Mouse (Mus musculus): Measurements from ENCODE around the gene Treh. TPM values are rescaled to one million over a fixed set of nuclear protein-coding genes. Genes with fewer than 3 reads are reported as not detected.
A peak's percentile ranks its signal among the peaks of the same experiment; 100 is the strongest.

Treh gene
- polyA plus RNA-seq, 1 experiment: not detected

- TF ChIP-seq CTCF (IDR thresholded peaks at IDR 0.05; ENCODE audit: extremely low read depth, insufficient read depth, insufficient read length, insufficient replicate concordance): no peak
- no peaks in the 10 kb centered on the region for H3K27me3 ChIP-seq (ENCODE audit: control insufficient read depth, insufficient read depth, low read length)
- H3K4me1 ChIP-seq (ENCODE audit: control insufficient read depth, insufficient read depth, insufficient read length): peaks cover 10% of the 10 kb centered on the region
- no peaks in the 10 kb centered on the region for H3K36me3 ChIP-seq (ENCODE audit: control insufficient read depth, insufficient read depth, low read length)
- DNase-seq (ENCODE audit: low read depth in 1 of 2, low spot score in 2 of 2): no peak
- H3K4me3 ChIP-seq (ENCODE audit: extremely low read depth, insufficient read depth, insufficient read length): no peak overlapping the region
- no peak overlapping the region for H3K27ac ChIP-seq (ENCODE audit: insufficient read depth, low read length)
- WGBS: 65% methylated on average over 11 of the region's 11 CpGs
These were observed 50.5 kb downstream of the Treh start for GRCm38 (mm10) chr9:44723521-44724041.

GRCm38 (mm10) chr9:44724223-44724622 is 51.2 kb downstream of the Treh start:
- TF ChIP-seq CTCF (IDR thresholded peaks at IDR 0.05; ENCODE audit: extremely low read depth, insufficient read depth, insufficient read length, insufficient replicate concordance): no peak
- no peak for TF ChIP-seq POLR2A (IDR thresholded peaks at IDR 0.05; ENCODE audit: low read depth, low read length)
- no peaks in the 10 kb centered on the region for H3K27me3 ChIP-seq (ENCODE audit: control insufficient read depth, insufficient read depth, low read length)
- H3K4me1 ChIP-seq (ENCODE audit: control insufficient read depth, insufficient read depth, insufficient read length): peaks cover 10% of the 10 kb centered on the region
- 87% methylated on average over 6 of the region's 6 CpGs for WGBS
- DNase-seq (ENCODE audit: low read depth in 1 of 2, low spot score in 2 of 2): no peak
- no peak overlapping the region for H3K4me3 ChIP-seq (ENCODE audit: extremely low read depth, insufficient read depth, insufficient read length)
- H3K27ac ChIP-seq (ENCODE audit: insufficient read depth, low read length): no peak overlapping the region
- no peaks in the 10 kb centered on the region for H3K36me3 ChIP-seq (ENCODE audit: control insufficient read depth, insufficient read depth, low read length)

GRCm38 (mm10) chr9:44724665-44725064 is 51.6 kb downstream of the Treh start:
- Histone ChIP-seq H3K36me3 (ENCODE audit: control insufficient read depth, insufficient read depth, low read length) (no peaks in the 10 kb centered on the region), H3K4me3 (ENCODE audit: extremely low read depth, insufficient read depth, insufficient read length) (no peak overlapping the region), H3K27ac (ENCODE audit: insufficient read depth, low read length) (no peak overlapping the region), H3K4me1 (ENCODE audit: control insufficient read depth, insufficient read depth, insufficient read length) (peaks cover 10% of the 10 kb centered on the region), H3K27me3 (ENCODE audit: control insufficient read depth, insufficient read depth, low read length) (no peaks in the 10 kb centered on the region)
- DNase-seq (ENCODE audit: low read depth in 1 of 2, low spot score in 2 of 2): no peak
- no peak for TF ChIP-seq POLR2A (IDR thresholded peaks at IDR 0.05; ENCODE audit: low read depth, low read length)
- TF ChIP-seq CTCF (IDR thresholded peaks at IDR 0.05; ENCODE audit: extremely low read depth, insufficient read depth, insufficient read length, insufficient replicate concordance): no peak
- 81% methylated on average over 2 of the region's 2 CpGs for WGBS

GRCm38 (mm10) chr9:44726431-44727146 is 53.6 kb downstream of the Treh start:
- TF ChIP-seq POLR2A (IDR thresholded peaks at IDR 0.05; ENCODE audit: low read depth, low read length) (no peak), CTCF (IDR thresholded peaks at IDR 0.05; ENCODE audit: extremely low read depth, insufficient read depth, insufficient read length, insufficient replicate concordance) (no peak)
- Histone ChIP-seq H3K4me3 (ENCODE audit: extremely low read depth, insufficient read depth, insufficient read length) (no peak overlapping the region), H3K27ac (ENCODE audit: insufficient read depth, low read length) (no peak overlapping the region), H3K27me3 (ENCODE audit: control insufficient read depth, insufficient read depth, low read length) (no peaks in the 10 kb centered on the region), H3K4me1 (ENCODE audit: control insufficient read depth, insufficient read depth, insufficient read length) (peaks cover 2% of the 10 kb centered on the region; the same call in 1 of the 2 replicates), H3K36me3 (ENCODE audit: control insufficient read depth, insufficient read depth, low read length) (no peaks in the 10 kb centered on the region)
- WGBS: 86% methylated on average over 10 of the region's 10 CpGs
- no peak for DNase-seq (ENCODE audit: low read depth in 1 of 2, low spot score in 2 of 2)

GRCm38 (mm10) chr9:44727441-44727840 is 54.4 kb downstream of the Treh start:
- 72% methylated on average over 5 of the region's 5 CpGs for WGBS
- no peaks in the 10 kb centered on the region for H3K27me3 ChIP-seq (ENCODE audit: control insufficient read depth, insufficient read depth, low read length)

GRCm38 (mm10) chr9:44732130-44732549 is 59.1 kb downstream of the Treh start:
- TF ChIP-seq CTCF (IDR thresholded peaks at IDR 0.05; ENCODE audit: extremely low read depth, insufficient read depth, insufficient read length, insufficient replicate concordance) (no peak), POLR2A (IDR thresholded peaks at IDR 0.05; ENCODE audit: low read depth, low read length) (no peak)
- DNase-seq (ENCODE audit: low read depth in 1 of 2, low spot score in 2 of 2): no peak
- no peak overlapping the region for H3K27ac ChIP-seq (ENCODE audit: insufficient read depth, low read length)
- H3K27me3 ChIP-seq (ENCODE audit: control insufficient read depth, insufficient read depth, low read length): peaks cover 14% of the 10 kb centered on the region
- H3K4me3 ChIP-seq (ENCODE audit: extremely low read depth, insufficient read depth, insufficient read length): no peak overlapping the region
- H3K4me1 ChIP-seq (ENCODE audit: control insufficient read depth, insufficient read depth, insufficient read length): peaks cover 7% of the 10 kb centered on the region
- WGBS: 72% methylated on average over 5 of the region's 5 CpGs
- H3K36me3 ChIP-seq (ENCODE audit: control insufficient read depth, insufficient read depth, low read length): no peaks in the 10 kb centered on the region

More at GRCm38 (mm10) chr9:44727441-44727840, 54.4 kb downstream of the Treh start:
- Histone ChIP-seq H3K4me3 (ENCODE audit: extremely low read depth, insufficient read depth, insufficient read length) (no peak overlapping the region), H3K36me3 (ENCODE audit: control insufficient read depth, insufficient read depth, low read length) (no peaks in the 10 kb centered on the region), H3K4me1 (ENCODE audit: control insufficient read depth, insufficient read depth, insufficient read length) (no peaks in the 10 kb centered on the region), H3K27ac (ENCODE audit: insufficient read depth, low read length) (no peak overlapping the region)
- no peak for DNase-seq (ENCODE audit: low read depth in 1 of 2, low spot score in 2 of 2)
- TF ChIP-seq CTCF (IDR thresholded peaks at IDR 0.05; ENCODE audit: extremely low read depth, insufficient read depth, insufficient read length, insufficient replicate concordance) (no peak), POLR2A (IDR thresholded peaks at IDR 0.05; ENCODE audit: low read depth, low read length) (no peak)

GRCm38 (mm10) chr9:44732921-44733530 is 60.0 kb downstream of the Treh start:
- H3K27me3 ChIP-seq (ENCODE audit: control insufficient read depth, insufficient read depth, low read length): peaks cover 14% of the 10 kb centered on the region
- H3K4me3 ChIP-seq (ENCODE audit: extremely low read depth, insufficient read depth, insufficient read length): no peak overlapping the region
- WGBS: 60% methylated on average over 12 of the region's 12 CpGs
- no peaks in the 10 kb centered on the region for H3K36me3 ChIP-seq (ENCODE audit: control insufficient read depth, insufficient read depth, low read length)
- no peak for DNase-seq (ENCODE audit: low read depth in 1 of 2, low spot score in 2 of 2)
- TF ChIP-seq POLR2A (IDR thresholded peaks at IDR 0.05; ENCODE audit: low read depth, low read length): no peak
- no peak for TF ChIP-seq CTCF (IDR thresholded peaks at IDR 0.05; ENCODE audit: extremely low read depth, insufficient read depth, insufficient read length, insufficient replicate concordance)
- peaks cover 7% of the 10 kb centered on the region for H3K4me1 ChIP-seq (ENCODE audit: control insufficient read depth, insufficient read depth, insufficient read length)
- peak overlapping the region; percentile 44 for H3K27ac ChIP-seq (ENCODE audit: insufficient read depth, low read length)
